Mouse (Mus musculus): ENCODE measurements at regions not wholly inside any gene's neighbourhood (a gene's known extent, or its start where the extent isn't known, plus 50 kb on each side); places are given as distances from the start of the nearest gene placed in this dataset.

- no peak for DNase-seq
These were observed 114.8 kb upstream of the Fam49a start for GRCm38 (mm10) chr12:12147088-12147687.

DNA sequence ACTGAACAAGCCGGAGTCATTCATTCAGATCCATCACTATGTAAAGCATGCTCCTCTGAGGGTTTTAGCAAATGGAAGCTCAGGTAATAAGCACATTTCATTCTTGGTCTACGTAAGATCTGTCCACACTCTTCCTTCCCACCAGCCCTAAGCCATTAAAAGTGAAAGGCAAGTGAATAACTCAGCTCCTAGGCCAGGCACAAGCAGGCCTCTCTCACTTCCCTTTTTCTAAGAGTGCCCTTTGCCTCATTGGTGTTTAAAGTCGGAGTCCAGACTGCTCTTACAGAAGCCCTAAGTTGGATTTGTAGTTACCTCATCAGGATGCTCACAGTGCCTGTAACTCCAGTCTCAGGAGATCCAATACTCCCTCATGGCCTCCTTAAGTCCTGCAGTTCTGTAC, 114.1 kb upstream of the Fam49a start:
- no peak for DNase-seq

GRCm38 (mm10) chr12:12148659-12149399, 113.1 kb upstream of the Fam49a start:
- DNase-seq = no peak

DNA sequence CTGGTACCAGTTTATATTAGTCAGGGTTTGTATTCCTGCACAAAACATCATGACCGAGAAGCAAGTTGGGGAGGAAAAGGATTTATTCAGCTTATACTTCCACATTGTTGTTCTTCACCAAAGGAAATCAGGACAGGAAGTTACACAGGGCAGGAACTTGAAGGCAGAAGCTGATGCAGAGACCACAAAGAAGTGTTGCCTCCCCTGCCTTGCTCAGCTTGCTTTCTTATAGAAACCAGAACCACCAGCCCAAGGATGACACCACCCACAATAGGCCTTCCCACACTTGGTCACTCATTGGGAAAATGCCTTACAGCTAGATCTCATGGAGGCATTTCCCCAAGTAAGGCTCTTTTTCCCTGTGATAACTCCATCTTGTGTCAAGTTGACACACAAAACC, 97.5 kb upstream of the Fam49a start:
- no peak for DNase-seq

GRCm38 (mm10) chr12:12170581-12170980, 91.4 kb upstream of the Fam49a start:
- no peak for DNase-seq

DNA sequence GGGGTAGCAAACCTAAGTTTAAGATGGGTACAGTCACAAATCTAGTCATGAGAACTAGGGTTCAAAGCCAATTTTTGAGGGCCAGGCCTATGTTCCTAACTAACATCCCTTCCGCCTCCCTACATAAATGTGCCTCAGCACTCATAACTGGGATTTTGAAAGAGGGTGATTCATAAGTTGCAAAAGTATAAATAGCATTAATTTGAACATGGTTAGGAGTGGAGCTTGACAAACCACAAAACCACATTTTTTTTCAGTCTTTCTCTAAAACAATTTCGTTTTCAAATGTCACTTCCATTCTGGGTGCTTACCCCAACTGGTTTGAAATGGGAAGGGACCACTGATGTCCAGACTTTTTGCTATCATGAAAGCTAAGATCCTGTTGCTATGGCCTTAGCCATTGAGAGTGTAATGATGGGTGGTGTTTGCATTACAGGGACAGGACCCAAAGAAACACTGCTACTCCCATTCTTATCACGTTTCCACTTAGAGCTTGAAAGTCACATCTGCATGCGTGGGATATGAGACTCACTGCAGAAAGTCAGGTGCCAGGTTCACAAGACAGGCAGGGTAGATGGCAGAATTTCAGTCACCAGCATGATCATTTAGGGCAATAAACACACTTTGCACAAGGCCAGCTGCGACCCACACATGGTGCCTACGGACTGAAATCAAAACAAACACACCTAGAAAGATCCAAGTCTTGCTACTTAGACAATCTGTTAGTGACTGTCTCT, 89.7 kb upstream of the Fam49a start:
- DNase-seq = no peak

DNA sequence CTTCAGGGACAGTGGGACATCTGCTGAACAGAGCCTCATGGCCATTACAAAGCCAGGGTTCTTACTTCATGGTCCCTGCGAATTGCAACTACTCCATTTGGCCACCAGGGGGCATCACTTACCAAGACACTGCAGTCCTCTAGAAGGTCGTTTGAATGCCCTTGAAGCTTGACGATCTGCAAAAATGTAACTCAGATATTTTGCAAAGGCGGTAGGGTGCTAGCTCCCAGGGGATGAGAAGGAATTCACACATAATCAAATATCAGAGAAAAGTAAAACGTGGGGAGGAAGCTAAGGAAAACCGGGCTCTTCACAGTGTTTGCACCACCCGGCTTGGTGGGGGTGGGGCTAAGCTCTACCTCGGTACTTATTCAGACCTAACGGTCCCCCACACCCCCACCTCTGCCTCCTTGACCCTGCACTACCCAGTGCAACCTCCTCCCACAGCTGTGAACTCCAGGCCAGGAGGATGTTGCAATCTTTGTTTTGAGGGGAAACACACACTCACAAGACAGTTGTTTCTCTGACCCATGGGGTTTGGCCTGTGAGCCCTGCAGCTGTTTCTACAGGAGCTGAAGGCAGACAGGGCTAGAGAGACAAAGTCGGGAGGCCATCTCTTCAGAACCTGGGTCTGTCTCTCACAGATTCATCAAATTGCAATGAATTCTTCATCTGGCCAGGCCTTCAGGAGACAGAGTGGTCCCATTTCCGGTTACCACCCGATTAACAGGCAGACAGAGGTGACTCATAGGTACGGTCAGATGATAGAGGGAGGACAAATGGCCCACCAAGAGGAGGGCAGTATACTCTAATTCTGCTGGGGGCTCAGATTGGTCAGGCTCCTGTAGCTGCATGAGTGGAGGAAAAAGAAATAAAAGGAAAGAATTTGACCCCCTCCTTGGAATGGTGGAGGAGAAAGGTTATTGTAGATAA, 85.3 kb upstream of the Fam49a start:
- DNase-seq = peak; percentile 66 to 71

DNA sequence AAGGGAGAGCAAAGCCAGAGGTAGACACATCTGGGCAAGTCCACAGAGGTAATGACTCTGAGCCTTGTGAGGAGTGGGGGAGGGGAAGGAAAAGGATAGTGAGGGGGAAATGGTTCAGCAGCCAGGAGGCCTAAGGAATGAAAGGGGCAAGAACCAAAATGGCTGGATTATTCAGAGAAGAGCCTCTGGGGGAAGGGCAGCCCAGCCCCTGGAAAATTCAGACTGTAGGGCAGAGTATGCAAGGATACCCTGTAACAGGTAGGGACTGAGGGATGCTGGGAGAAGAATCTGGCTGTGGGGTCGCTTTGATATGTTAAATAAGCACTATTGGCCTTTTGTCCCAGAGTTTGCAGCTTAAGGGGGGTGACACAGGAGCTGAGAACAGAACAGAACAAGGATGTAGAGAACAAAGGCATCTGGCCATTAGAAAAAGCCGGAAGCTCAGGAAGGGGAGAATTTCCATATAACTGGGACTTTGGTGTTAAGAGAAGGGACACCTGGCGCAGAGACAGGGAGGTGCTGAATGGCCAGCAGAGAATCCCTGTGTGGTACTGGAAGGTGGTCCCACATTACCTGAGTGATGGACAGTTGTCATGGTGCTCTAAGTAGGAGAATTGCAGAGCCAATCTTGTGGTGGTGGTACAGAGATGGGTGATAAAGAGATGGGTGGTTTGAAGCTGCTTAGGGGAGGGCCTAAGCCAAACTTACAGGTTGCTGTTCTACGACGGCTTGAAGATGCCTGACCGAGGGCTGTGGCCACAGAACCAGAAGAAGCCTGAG, 84.5 kb upstream of the Fam49a start:
- DNase-seq = no peak

- DNase-seq = no peak
These were observed 83.5 kb upstream of the Fam49a start for GRCm38 (mm10) chr12:12178391-12178790.

DNA sequence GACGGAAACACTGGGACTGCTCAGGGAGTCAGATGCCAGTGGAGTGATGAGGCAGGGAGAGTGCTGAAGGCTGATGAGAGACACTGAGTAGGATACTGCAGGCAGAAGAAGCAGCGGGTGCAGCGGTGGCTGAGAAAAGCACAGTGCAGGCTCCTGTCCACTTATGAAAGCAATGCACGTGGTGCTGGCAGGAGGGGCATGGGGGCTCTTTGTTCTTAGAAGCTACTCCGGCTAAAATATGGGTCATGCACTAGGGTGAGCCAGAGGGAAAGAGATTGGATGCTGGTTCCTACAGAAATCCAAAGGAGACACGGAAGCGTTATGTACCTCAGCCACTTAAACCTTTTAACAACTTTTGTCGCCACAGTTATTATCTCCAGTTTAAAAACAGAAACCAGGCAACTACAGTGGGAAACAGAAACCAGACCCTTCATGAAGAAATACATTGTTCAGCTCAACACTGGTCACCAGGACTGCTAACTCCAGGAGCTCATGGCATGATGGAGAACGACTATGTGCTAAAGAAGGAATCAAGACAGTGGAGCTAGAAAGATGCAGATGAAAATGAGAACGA, 82.6 kb upstream of the Fam49a start:
- no peak for DNase-seq

- no peak for DNase-seq
These were observed 81.0 kb upstream of the Fam49a start for GRCm38 (mm10) chr12:12180986-12181385.

- no peak for DNase-seq
These were observed 80.3 kb upstream of the Fam49a start for GRCm38 (mm10) chr12:12181686-12182085.

GRCm38 (mm10) chr12:12186353-12186752, 75.6 kb upstream of the Fam49a start:
- DNase-seq = no peak

DNA sequence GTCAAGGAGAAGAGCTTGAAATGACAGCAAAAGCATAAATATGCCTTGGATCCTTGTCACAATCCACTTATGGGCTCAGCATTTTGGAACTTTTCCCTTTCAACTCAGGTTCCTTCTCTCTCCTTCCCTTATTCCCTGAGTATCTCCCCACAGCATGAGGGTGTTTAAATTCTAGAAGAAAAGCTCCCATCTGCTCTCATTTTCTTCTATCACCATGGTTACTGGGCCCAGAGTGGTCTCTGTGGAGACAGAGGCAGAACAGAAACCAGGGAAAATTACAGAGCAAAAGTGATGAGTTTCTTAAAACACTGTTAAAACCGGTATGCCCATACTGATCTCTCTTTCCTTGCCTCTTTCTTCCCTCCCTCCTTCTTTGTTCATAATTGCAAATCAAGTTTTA, 66.9 kb upstream of the Fam49a start:
- DNase-seq = no peak

DNA sequence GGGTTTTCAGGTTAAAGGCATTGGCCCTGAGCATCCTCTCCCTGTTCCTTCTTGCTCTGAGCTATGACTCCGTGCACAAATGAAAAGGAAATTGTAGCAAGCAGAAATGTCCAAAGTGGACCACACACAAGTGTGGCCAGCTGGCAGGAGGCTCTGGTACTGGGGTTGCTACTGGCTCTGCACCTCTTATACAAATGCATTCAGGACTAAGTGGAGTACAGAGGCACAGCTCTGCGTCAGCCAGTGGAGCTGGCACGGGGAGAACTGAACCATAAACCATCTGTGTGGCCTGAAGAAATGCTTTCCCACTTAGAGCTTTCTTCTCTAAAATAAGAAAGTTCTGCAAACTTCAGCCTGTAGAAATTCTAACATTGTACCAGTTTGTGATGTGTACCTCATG, 65.3 kb upstream of the Fam49a start:
- no peak for DNase-seq

- DNase-seq = no peak
These were observed 53.7 kb upstream of the Fam49a start for GRCm38 (mm10) chr12:12208216-12208615.

Data from thymus, postnatal 36 days (tissue).